Mouse (Mus musculus): ENCODE measurements around the gene Tcf23.

DNA sequence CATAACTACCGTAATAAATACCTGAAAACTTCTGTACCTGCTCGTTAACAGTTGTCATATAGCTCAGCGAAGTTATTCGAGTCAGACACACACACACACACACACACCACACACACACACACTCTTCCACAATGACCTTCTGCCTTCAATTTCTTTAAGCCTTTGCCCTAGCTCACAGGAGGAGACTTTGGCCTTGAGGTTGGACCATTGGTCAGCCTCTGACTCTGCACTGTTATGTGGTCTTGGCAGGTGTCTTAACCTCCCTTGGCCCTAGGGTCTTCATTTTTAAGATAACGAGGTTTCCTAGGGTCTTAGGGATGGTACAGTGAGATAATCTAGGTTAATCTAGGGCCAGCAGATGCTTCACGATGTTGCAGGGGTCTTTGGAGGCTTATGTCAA lies 24.1 kb upstream of the Tcf23 start:
- TF ChIP-seq EP300 (IDR thresholded peaks at IDR 0.05; ENCODE audit: low read depth), result no peak
- TF ChIP-seq CTCF (IDR thresholded peaks at IDR 0.05; ENCODE audit: low read depth), result no peak

Measured in liver, embryonic 14.5 days (tissue).